Mouse (Mus musculus): ENCODE results near the gene Hist1h2bp.
"Not testable (repeated sequence)": the region's sequence is repeated elsewhere in the genome, so short reads cannot be mapped to it uniquely, and the experiment has no call there.

Gene Hist1h2bp

DNA sequence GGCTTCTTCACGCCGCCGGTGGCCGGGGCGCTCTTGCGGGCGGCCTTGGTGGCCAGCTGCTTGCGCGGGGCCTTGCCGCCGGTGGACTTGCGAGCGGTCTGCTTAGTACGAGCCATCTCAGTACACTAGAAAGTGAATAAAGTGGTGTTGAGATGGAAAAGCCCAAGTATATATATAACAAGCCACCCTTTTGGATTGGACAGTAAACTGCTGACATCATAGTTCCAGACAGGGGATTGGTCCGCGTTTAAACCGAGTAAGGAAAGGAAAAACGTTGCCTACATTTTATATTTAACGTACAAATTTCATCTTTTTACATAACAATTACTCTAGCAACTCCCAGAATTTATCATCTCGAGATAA, 4.0 kb upstream of the Hist1h2bp start, which contains the start of gene Hist1h3i:
Gene Hist1h3i, minus strand, starts transcription at position 116 of the 363 bp plus-strand sequence.
- DNase-seq (ENCODE audit: low read depth, low spot score), result peak; percentile 54

DNA sequence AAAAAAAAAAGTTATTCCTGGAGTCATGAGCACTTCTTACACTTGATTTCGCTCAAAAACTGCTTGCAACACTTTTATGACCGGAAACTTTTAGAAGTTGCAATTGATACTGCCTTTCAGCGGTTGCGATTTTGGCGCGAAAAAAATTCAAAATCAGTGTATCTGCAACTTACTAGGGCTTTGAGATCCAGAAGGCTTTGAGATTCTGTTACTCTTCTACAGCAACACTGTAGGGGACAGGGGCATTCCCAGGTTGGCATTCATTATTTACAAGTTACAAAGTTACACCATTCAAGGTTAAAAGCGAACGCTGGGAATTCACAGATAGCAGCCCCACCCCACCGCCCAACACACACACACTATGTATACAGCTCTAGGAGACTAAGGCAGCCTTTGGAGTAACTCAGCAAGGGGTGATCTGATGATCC, 3.5 kb upstream of the Hist1h2bp start:
- DNase-seq (ENCODE audit: low read depth, low spot score), result no peak

DNA sequence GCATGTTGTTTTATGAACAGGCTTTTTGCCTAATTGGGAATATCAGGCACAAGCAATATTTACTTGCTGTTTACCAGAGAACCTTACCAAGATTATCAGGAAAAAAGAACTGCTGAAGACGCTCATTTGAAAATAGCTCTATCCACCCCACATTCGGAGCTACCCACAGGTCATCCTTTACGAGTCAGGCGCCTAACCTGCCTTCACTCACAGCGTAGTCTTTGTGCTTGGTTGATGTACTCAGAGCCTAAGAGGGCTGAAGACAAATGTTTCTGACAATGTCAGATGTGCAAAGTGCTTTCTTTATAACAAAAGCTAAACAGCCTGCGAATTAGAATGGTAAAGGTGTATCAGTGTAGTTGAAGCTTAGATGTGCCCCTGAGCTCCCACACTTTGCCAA, 3.0 kb upstream of the Hist1h2bp start:
- DNase-seq (ENCODE audit: low read depth, low spot score), result no peak

DNA sequence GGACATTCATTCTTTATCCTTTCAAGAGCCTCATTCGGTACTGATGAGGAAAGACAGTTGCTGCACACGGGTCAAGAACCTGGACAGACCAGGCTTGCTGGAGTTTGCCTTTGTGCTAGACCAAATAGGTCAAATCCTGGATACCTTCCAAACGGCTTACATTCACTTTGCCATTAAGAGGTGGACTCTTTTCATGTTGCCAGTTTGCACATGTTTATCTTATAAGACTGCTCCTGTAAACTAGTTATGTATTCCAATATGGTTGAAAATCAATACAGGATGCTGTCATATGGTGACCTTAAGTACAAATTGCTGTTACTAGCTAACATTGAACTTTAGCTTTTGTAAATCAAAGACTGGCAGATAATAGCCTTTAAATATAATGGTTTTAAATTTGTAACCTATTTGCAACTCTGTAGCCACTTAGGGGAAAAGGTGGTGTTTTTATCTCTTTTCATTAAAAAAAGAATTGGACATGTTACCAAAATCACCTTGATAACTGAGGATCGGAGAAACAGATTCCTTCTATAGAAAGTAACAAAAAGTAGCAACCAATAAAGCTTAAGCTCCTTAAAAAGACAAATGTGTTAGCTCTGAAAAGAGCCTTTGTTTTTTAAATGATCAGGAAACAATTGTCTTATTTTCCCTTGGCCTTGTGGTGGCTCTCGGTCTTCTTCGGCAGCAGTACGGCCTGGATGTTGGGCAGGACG, 917 bp upstream of the Hist1h2bp start:
- no peak for DNase-seq (ENCODE audit: low read depth, low spot score)

DNA sequence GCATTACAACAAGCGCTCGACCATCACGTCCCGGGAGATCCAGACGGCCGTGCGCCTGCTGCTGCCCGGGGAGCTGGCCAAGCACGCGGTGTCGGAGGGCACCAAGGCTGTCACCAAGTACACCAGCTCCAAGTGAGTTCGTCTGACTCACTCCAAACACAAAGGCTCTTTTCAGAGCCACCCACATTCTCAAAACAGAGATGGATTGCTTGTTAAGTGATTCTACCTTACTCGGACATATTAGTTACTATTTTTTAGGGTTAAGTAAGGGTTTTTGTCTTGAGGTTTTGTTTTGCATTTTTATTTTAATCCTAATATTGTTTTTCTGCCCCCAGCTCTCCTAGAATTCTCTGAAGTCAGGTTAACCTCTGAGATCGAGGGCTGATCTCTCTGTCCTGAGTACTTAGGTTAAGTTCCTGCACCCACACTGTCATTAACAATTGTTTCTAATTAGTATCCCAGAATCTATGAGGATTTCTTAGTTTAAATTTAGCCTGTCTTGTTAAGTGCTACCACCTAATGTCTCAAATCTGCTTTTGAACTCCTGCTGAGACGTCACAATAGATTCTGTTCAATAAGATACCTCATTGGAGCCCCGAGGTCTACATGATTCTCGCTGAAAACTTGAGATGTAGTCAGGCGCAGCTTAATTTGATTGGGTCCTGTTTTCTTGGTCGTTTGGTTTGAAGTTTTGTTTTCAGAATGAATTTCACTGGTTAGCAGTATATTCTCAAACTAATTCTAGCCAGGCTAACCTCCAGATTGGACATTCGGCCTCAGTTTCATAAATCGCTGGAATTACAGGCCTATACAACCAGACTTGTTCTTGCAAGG, 716 bp downstream of the Hist1h2bp start:
- no peak for DNase-seq (ENCODE audit: low read depth, low spot score)

DNA sequence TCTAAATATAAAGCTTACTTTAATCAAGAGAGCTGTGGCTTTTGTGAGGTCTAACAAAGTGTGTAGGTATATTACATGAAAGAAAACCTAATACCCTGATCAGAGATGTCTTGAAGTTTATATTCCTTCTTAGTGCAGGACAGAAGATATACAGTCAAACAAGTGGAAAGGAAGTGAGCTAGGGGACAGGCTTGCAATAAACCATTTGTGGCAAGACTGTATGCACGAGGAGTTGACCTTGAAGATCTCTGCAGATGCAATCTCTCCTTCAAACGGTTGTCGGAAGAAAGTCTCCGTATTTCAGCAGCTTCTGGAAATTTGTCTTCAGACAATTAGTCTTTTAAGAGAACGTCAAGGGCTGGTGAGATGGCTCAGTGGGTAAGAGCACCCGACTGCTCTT, 2.7 kb downstream of the Hist1h2bp start:
- DNase-seq (ENCODE audit: low read depth, low spot score), result no peak

DNA sequence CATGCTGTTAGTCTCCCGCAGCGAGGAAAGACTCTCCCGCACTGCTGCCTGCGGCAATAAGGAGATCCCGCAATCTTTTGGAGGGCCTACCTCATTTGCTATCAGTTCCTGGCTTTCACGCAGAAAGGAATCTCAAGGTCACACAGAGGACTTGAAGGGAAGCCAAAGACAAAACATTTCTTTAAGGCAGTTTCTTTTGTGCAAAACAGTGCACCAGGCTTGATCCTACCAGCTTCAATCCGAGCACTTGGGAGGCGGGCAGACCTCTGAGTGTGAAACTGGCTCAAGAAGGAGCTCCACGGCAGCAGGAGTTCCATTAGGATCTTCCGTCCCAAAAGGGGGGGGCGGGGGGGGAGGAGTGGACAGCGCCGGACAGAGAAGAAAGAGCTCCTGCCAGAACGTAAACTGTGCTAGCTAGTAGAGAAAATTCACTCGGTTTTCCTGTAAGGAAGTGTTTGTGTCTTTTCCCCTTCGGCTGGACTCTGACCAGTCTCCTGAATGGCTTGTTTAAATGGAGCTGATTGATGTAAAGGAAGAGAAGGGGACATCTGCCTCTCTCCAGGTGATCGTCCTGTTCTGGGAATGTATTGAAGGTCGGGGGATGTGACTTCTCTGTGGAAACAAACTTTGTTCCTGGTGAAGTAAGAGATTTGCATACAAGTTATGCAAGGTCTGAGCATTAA, 3.5 kb downstream of the Hist1h2bp start:
- DNase-seq (ENCODE audit: low read depth, low spot score), result no peak

DNA sequence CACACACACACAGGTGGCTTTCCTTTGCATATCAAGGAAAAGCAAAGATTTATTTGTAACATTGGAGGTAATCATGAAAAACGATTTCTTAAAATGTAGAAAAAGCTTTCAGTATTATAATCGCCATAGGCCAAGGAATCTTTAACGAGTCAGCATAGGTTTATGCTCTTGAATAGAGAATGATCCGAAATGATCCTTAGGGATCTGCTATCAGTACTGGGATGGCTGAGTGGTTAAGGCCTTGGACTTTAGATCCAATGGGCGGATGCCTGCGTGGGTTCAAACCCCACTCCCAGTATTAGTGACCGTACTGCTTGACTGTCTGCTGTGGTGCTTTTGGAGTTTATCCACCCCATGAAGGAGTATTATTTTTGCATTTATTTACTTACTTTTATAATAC, 8.3 kb downstream of the Hist1h2bp start:
- DNase-seq (ENCODE audit: low read depth, low spot score), result no peak

DNA sequence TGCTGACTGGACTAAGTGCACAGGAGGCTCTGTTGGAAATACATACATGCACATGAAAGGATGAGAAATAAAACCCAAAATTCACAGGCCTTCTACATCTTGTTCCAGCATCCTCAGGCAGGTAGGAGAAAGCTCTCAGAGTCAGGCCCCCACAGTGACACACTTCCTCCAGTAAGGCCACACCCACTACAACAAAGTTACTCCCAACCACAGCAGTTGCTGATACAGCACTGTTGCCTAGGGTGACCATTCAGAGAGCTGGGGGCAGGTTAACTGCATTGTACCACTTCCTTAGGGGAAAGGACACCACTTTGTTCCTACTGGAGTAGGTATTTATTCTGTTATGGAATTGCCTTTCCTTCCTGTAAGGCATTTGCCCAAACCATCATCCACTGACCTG, 9.9 kb downstream of the Hist1h2bp start:
- not testable (repeated sequence) for DNase-seq (ENCODE audit: low read depth, low spot score)

DNA sequence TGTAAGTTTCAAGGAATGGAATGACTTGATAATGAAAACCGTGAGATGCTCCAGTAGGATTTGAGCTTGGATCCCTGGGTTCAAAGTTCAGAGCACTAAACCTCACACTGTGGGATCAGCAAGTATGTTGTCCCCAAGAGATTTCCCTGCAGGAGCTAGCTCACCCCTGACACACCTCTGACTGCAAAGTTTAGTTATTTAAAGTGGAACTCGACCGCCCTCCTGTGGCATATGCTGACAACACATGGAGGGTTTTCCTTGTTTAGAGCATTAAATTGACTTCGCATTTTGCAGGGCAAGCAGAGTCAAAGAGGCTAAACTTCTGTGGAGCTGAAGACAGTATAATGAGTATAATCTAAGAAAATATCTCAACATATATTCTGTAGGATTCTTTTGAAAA, 15.8 kb downstream of the Hist1h2bp start:
- not testable (repeated sequence) for DNase-seq (ENCODE audit: low read depth, low spot score)

DNA sequence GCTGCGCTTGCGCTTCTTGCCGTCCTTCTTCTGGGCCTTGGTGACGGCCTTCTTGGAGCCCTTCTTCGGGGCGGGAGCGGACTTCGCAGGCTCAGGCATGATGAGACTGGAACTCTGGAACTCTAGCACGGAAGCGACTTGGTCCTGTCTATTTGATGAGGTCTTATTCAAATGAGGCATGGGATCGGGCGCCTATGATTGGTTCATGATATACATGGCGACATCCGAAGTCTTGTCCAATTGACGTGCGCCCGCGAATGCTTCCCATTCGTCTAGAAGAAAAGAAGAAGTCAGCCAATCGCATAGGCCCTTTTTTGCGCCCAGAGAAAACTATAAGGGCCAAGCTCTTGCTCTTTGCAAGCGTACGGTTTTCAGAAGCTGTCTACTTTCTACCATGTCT, 22.8 kb downstream of the Hist1h2bp start, which contains the start of the genes Hist1h2bq and Hist1h2ao:
Gene Hist1h2bq, minus strand, starts transcription at position 125 of the 400 bp plus-strand sequence.
Gene Hist1h2ao, plus strand, starts transcription at position 393 of the 400 bp plus-strand sequence.
- DNase-seq (ENCODE audit: low read depth, low spot score), result not testable (repeated sequence)

DNA sequence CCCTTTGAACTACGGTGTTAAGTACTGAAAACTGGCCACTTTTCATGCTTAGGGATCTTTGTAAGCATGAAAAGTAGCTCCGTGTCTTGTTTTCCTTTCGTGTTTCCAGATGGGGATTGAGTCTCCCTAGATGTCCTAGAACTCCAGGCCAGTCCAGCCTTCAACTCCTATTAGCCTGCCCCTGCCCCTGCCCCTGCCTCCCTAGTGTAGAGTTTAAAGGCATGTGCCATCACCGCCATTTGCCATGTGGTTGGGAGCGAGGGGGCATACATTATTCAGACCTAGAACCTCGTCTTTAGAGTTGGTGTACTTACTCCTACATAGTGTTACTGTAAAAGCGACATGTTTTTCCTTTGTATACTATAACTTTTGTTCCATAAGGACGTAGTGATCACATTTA, 23.8 kb downstream of the Hist1h2bp start:
- DNase-seq (ENCODE audit: low read depth, low spot score), result not testable (repeated sequence)

DNA sequence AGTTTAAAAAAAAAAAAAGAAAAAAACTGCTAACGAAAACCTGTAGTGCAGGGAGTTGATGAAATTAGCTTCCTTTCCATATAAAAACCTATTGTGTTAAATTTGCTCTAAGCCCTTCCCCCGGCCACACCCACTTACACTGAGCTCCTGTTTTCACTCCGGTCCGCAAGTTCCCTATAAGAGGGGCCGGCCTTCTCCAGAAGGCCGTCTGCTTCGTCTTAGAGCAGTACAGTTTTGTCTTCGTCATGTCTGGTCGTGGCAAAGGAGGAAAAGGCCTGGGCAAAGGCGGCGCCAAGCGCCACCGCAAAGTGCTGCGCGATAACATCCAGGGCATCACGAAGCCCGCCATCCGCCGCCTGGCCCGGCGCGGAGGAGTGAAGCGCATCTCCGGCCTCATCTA, 24.3 kb downstream of the Hist1h2bp start, which contains the start of gene Hist1h4m:
Gene Hist1h4m, plus strand, starts transcription at position 208 of the 400 bp plus-strand sequence.
- not testable (repeated sequence) for DNase-seq (ENCODE audit: low read depth, low spot score)

DNA sequence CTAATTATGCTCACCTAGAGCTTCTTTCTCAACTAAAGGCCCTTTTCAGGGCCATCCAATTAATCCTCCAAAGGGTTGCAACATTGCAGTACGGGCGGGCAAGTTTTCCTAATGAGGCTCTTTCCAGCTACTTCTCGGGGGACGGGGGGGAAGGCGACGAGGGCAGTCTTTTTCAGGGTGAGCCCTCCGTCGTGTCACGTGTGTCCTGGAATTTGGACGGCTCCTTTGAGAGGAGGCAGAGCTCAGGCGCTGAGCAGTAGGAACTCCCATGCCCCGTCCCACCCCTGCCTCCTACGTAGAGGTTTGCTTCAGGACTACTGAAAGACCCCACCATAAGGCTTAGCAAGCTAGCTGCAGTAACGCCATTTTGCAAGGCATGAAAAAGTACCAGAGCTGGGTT, 24.8 kb downstream of the Hist1h2bp start:
- DNase-seq (ENCODE audit: low read depth, low spot score), result not testable (repeated sequence)

DNA sequence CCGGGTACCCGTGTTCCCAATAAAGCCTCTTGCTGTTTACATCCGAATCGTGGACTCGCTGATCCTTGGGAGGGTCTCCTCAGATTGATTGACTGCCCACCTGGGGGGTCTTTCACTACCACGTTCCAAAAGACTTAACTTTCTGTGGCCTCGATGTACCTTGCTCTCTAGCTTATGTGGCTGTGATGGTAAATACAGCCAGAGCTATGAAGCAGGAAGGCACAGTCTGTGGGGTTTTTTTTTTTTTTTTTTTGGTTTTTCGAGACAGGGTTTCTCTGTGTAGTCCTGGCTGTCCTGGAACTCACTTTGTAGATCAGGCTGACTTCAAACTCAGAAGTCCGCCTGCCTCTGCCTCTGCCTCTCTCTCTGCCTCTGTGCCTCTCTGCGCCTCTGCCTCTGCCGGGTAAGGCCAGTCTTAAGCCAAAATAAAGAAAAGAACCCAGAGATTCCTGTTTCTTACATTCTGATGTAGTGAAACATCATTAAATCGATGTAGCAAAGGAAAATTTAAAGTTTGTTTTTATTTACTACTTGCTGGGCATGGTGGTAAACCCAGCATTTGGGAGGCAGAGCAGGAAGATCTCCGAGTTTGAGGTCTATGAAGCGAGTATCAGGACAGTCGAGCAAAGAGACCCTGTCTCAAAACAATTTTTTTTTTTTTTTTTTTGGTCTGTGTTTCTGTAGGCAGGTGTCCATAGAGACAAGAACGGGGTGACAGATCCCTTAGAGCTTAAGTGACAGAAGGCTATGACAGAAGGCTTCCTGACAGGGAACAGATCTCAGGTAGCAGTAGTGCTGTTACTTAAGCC, 33.0 kb downstream of the Hist1h2bp start:
- not testable (repeated sequence) for DNase-seq (ENCODE audit: low read depth, low spot score)

DNA sequence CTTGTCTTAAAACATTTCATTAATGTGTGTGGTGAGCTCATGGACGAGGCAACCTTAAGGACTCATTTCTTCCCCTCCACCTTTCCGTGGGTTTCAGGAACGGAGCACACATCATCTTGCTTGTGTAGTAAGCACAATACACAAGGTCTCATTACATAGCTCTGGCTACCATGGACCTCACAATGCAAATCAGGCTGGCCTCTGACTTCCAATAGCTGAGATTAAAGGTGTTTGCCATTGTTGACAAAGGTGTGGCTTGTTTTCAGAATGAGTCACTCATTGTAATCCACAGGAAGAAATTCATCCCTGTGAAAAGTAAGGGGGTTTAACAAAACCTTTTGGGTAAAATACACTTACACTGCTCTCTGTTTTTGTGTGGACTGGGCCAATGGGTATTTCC, 41.2 kb downstream of the Hist1h2bp start:
- no peak for DNase-seq (ENCODE audit: low read depth, low spot score)

DNA sequence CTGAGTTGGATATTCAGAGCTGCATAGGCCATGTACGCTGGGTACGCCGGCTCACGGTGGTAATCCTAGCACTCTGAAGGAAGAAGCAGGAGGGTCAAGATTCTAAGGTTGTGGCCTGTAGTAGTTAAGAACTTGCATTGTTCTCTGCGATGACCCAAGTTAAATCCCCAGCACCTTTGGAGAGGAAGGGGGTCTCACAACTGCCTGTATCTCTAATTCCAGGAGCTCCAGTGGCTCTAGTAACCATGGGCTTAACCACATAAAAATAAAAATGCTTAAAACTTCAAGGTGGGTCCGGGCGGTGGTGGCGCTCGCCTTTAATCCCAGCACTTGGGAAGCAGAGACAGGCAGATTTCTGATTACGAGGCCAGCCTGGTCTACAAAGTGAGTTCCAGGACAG, 43.1 kb downstream of the Hist1h2bp start:
- no peak for DNase-seq (ENCODE audit: low read depth, low spot score)

DNA sequence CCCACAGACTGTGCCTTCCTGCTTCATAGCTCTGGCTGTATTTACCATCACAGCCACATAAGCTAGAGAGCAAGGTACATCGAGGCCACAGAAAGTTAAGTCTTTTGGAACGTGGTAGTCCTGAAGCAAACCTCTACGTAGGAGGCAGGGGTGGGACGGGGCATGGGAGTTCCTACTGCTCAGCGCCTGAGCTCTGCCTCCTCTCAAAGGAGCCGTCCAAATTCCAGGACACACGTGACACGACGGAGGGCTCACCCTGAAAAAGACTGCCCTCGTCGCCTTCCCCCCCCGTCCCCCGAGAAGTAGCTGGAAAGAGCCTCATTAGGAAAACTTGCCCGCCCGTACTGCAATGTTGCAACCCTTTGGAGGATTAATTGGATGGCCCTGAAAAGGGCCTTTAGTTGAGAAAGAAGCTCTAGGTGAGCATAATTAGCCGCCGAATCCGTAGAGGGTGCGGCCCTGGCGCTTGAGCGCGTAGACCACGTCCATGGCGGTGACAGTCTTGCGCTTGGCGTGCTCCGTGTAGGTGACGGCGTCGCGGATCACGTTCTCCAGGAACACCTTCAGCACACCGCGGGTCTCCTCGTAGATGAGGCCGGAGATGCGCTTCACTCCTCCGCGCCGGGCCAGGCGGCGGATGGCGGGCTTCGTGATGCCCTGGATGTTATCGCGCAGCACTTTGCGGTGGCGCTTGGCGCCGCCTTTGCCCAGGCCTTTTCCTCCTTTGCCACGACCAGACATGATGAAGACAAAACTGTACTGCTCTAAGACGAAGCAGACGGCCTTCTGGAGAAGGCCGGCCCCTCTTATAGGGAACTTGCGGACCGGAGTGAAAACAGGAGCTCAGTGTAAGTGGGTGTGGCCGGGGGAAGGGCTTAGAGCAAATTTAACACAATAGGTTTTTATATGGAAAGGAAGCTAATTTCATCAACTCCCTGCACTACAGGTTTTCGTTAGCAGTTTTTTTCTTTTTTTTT, 44.4 kb downstream of the Hist1h2bp start, which contains the start of gene Hist1h4n:
Gene Hist1h4n, minus strand, starts transcription at position 779 of the 977 bp plus-strand sequence.
- not testable (repeated sequence) for DNase-seq (ENCODE audit: low read depth, low spot score)

DNA sequence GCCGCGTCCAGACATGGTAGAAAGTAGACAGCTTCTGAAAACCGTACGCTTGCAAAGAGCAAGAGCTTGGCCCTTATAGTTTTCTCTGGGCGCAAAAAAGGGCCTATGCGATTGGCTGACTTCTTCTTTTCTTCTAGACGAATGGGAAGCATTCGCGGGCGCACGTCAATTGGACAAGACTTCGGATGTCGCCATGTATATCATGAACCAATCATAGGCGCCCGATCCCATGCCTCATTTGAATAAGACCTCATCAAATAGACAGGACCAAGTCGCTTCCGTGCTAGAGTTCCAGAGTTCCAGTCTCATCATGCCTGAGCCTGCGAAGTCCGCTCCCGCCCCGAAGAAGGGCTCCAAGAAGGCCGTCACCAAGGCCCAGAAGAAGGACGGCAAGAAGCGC, 46.2 kb downstream of the Hist1h2bp start, which contains the start of the genes Hist1h2ap and Hist1h2br:
Gene Hist1h2ap, minus strand, starts transcription at position 47 of the 400 bp plus-strand sequence.
Gene Hist1h2br, plus strand, starts transcription at position 283 of the 400 bp plus-strand sequence.
- DNase-seq (ENCODE audit: low read depth, low spot score), result not testable (repeated sequence)
